Mouse (Mus musculus): Measurements from ENCODE around the gene Wfdc6a. TPM values are rescaled to one million over a fixed set of nuclear protein-coding genes. Genes with fewer than 3 reads are reported as not detected.

Wfdc6a gene
- polyA plus RNA-seq, 1 experiment from 2014 or later: 0.43 TPM

DNA sequence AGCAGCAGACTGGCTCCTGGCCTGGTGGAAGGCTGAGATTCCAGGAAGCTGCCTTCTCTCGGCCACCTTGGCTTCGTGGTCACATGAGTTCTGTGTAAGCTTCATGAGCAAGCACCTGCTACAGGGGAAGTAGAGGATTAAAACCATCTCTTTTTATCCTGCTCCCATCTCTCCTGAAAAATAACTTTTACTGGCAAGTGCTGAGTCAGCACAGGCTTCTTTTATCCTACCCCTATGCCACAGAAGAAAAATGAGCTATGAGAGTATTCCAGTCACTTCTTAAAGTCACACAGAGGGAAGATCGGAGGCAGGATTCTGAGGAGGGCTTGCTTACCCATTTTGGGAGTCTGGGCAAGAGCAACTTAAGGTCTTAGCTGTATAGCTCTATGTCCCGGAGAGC lies 48.2 kb downstream of the Wfdc6a start:
- no peak for ATAC-seq (ENCODE audit: insufficient number of reproducible peaks, insufficient read depth, low FRiP score, low read depth)

DNA sequence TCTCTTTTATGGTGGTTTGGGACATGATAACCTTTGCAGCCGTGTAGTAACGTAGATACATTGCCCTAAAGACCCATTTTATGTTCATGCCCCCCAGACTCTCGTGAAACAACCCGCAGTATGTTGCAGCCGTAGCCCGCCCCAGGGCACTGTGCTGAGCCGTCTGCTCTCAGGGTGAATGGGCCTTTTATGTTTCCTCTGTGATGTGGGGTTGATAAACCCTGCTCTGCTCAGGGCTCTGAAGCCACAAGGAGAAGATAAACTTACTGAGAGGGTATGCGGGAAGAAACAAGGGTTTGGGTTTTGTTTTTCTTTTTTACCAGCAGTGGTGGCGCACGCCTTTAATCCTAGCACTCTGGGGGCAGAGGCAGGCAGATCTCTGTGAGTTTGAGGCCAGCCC lies 50.9 kb downstream of the Wfdc6a start:
- Histone ChIP-seq H3K9ac (ENCODE audit: low read length) (no peak overlapping the region), H3K36me3 (ENCODE audit: control insufficient read depth, insufficient read depth, low read length) (no peaks in the 10 kb centered on the region), H3K27ac (replicated peaks in 1 of 2; ENCODE audit: control insufficient read depth in 1 of 2, insufficient read depth in 1 of 2, low read depth in 2 of 2, low read length in 2 of 2) (no peak overlapping the region), H3K27me3 (ENCODE audit: control insufficient read depth, insufficient read depth, low read length) (no peaks in the 10 kb centered on the region), H3K4me2 (ENCODE audit: low read length) (no peak overlapping the region), H3K4me3 (ENCODE audit: control insufficient read depth in 1 of 2, insufficient read depth in 1 of 2, low read depth in 1 of 2, low read length in 2 of 2) (no peak overlapping the region), H3K4me1 (ENCODE audit: control insufficient read depth in 2 of 2, insufficient read depth in 2 of 2, low read length in 2 of 2) (no peaks in the 10 kb centered on the region), H3K9me3 (ENCODE audit: control insufficient read depth, low read length) (no peaks in the 10 kb centered on the region)
- WGBS: 70% methylated on average over 10 of the region's 10 CpGs
- ATAC-seq (ENCODE audit: insufficient number of reproducible peaks, insufficient read depth, low FRiP score, low read depth): no peak

More for the DNA sequence above, 48.2 kb downstream of the Wfdc6a start:
- Histone ChIP-seq H3K36me3 (ENCODE audit: control insufficient read depth, insufficient read depth, low read length) (no peaks in the 10 kb centered on the region), H3K9me3 (ENCODE audit: control insufficient read depth, low read length) (no peaks in the 10 kb centered on the region), H3K4me2 (ENCODE audit: low read length) (no peak overlapping the region), H3K9ac (ENCODE audit: low read length) (no peak overlapping the region), H3K27me3 (ENCODE audit: control insufficient read depth, insufficient read depth, low read length) (no peaks in the 10 kb centered on the region), H3K27ac (replicated peaks in 1 of 2; ENCODE audit: control insufficient read depth in 1 of 2, insufficient read depth in 1 of 2, low read depth in 2 of 2, low read length in 2 of 2) (no peak overlapping the region), H3K4me1 (ENCODE audit: control insufficient read depth in 2 of 2, insufficient read depth in 2 of 2, low read length in 2 of 2) (no peaks in the 10 kb centered on the region), H3K4me3 (ENCODE audit: control insufficient read depth in 1 of 2, insufficient read depth in 1 of 2, low read depth in 1 of 2, low read length in 2 of 2) (no peak overlapping the region)
- WGBS: 67% methylated on average over 4 of the region's 4 CpGs

DNA sequence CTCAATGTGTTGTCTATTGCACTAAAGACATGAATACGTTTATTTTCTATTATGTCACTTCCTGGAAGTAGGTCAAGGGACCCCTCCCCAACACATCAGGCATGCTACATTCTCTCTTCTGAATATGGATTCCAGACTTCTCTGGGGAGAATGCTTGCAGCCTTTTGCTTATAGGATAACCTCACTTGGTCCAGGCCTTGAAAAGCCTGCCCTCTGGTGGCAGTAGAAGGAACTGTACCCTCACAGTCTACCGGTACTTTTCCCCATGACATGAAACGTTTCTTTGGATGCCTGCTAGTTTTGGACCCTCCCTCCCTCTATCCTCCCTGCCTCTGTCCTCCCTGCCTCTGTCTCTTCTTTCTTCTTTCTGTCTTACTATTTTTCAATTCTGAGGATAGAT lies 54.1 kb downstream of the Wfdc6a start:
- Histone ChIP-seq H3K9me3 (ENCODE audit: control insufficient read depth, low read length) (peaks cover 4% of the 10 kb centered on the region; the same call in 1 of the 2 replicates), H3K4me2 (ENCODE audit: low read length) (no peak overlapping the region), H3K36me3 (ENCODE audit: control insufficient read depth, insufficient read depth, low read length) (no peaks in the 10 kb centered on the region), H3K4me3 (ENCODE audit: control insufficient read depth in 1 of 2, insufficient read depth in 1 of 2, low read depth in 1 of 2, low read length in 2 of 2) (no peak overlapping the region), H3K9ac (ENCODE audit: low read length) (no peak overlapping the region), H3K27me3 (ENCODE audit: control insufficient read depth, insufficient read depth, low read length) (no peaks in the 10 kb centered on the region), H3K4me1 (ENCODE audit: control insufficient read depth in 2 of 2, insufficient read depth in 2 of 2, low read length in 2 of 2) (no peaks in the 10 kb centered on the region), H3K27ac (replicated peaks in 1 of 2; ENCODE audit: control insufficient read depth in 1 of 2, insufficient read depth in 1 of 2, low read depth in 2 of 2, low read length in 2 of 2) (no peak overlapping the region)
- ATAC-seq (ENCODE audit: insufficient number of reproducible peaks, insufficient read depth, low FRiP score, low read depth): no peak
- 4% methylated on average over 3 of the region's 3 CpGs for WGBS

Other genes with a start within 250 kb of the Wfdc6a start
- gene Slpi, start 196.4 kb downstream of the Wfdc6a start, polyA plus RNA-seq (2014; fragmentation: Nextera tagmentation; extraction: Ambion mirVana): 0.63 and 1.3 TPM in 2 replicates
- 0.05 and 0.08 TPM in 2 replicates for gene Rbpjl, start 182.3 kb downstream of the Wfdc6a start, polyA plus RNA-seq (2014; fragmentation: Nextera tagmentation; extraction: Ambion mirVana)
- gene Matn4, start 180.3 kb downstream of the Wfdc6a start, polyA plus RNA-seq (2014; fragmentation: Nextera tagmentation; extraction: Ambion mirVana): 0.97 and 1.4 TPM in 2 replicates
- gene Sdc4, start 141.6 kb downstream of the Wfdc6a start, polyA plus RNA-seq (2014; fragmentation: Nextera tagmentation; extraction: Ambion mirVana): 33.5 and 40.1 TPM in 2 replicates
- 45.7 and 47.6 TPM in 2 replicates for gene Sys1, start 128.5 kb downstream of the Wfdc6a start, polyA plus RNA-seq (2014; fragmentation: Nextera tagmentation; extraction: Ambion mirVana)
- 8.0 and 16.3 TPM in 2 replicates for gene Gm20458, start 124.5 kb downstream of the Wfdc6a start, polyA plus RNA-seq (2014; fragmentation: Nextera tagmentation; extraction: Ambion mirVana)
- not detected in 2 replicates for gene Trp53tg5, start 111.7 kb downstream of the Wfdc6a start, polyA plus RNA-seq (2014; fragmentation: Nextera tagmentation; extraction: Ambion mirVana)
- 13.1 and 21.3 TPM in 2 replicates for gene Dbndd2, start 99.3 kb downstream of the Wfdc6a start, polyA plus RNA-seq (2014; fragmentation: Nextera tagmentation; extraction: Ambion mirVana)
- gene Pigt, start 87.9 kb downstream of the Wfdc6a start, polyA plus RNA-seq (2014; fragmentation: Nextera tagmentation; extraction: Ambion mirVana): 58.8 and 64.3 TPM in 2 replicates
- gene Wfdc2, start 23.0 kb downstream of the Wfdc6a start, polyA plus RNA-seq (2014; fragmentation: Nextera tagmentation; extraction: Ambion mirVana): 1.3 and 6.2 TPM in 2 replicates
- gene Spint3, start 12.0 kb downstream of the Wfdc6a start, polyA plus RNA-seq (2014; fragmentation: Nextera tagmentation; extraction: Ambion mirVana): not detected in 2 replicates
- not detected in 2 replicates for gene Eppin, start 8.1 kb upstream of the Wfdc6a start, polyA plus RNA-seq (2014; fragmentation: Nextera tagmentation; extraction: Ambion mirVana)
- not detected in 2 replicates for gene Wfdc6b, start 28.1 kb upstream of the Wfdc6a start, polyA plus RNA-seq (2014; fragmentation: Nextera tagmentation; extraction: Ambion mirVana)
- not detected in 2 replicates for gene Wfdc8, start 28.2 kb upstream of the Wfdc6a start, polyA plus RNA-seq (2014; fragmentation: Nextera tagmentation; extraction: Ambion mirVana)
- gene Wfdc16, start 53.3 kb upstream of the Wfdc6a start, polyA plus RNA-seq (2014; fragmentation: Nextera tagmentation; extraction: Ambion mirVana): not detected in 2 replicates
- gene Wfdc10, start 70.6 kb upstream of the Wfdc6a start, polyA plus RNA-seq (2014; fragmentation: Nextera tagmentation; extraction: Ambion mirVana): not detected in 2 replicates
- gene Wfdc9, start 71.1 kb upstream of the Wfdc6a start, polyA plus RNA-seq (2014; fragmentation: Nextera tagmentation; extraction: Ambion mirVana): not detected in 2 replicates
- not detected in 2 replicates for gene Wfdc11, start 88.6 kb upstream of the Wfdc6a start, polyA plus RNA-seq (2014; fragmentation: Nextera tagmentation; extraction: Ambion mirVana)
- 0.19 TPM in 1 of 2 replicates, not detected in the other for gene Wfdc13, start 99.7 kb upstream of the Wfdc6a start, polyA plus RNA-seq (2014; fragmentation: Nextera tagmentation; extraction: Ambion mirVana)
- gene Spint4, start 113.1 kb upstream of the Wfdc6a start, polyA plus RNA-seq (2014; fragmentation: Nextera tagmentation; extraction: Ambion mirVana): not detected in 2 replicates
- gene Spint5, start 129.9 kb upstream of the Wfdc6a start, polyA plus RNA-seq (2014; fragmentation: Nextera tagmentation; extraction: Ambion mirVana): not detected in 2 replicates
- 0.51 and 0.65 TPM in 2 replicates for gene Wfdc3, start 160.5 kb upstream of the Wfdc6a start, polyA plus RNA-seq (2014; fragmentation: Nextera tagmentation; extraction: Ambion mirVana)
- gene Dnttip1, start 160.5 kb upstream of the Wfdc6a start, polyA plus RNA-seq (2014; fragmentation: Nextera tagmentation; extraction: Ambion mirVana): 51.1 and 53.8 TPM in 2 replicates
- 349 and 388 TPM in 2 replicates for gene Ube2c, start 184.5 kb upstream of the Wfdc6a start, polyA plus RNA-seq (2014; fragmentation: Nextera tagmentation; extraction: Ambion mirVana)
- gene Tnnc2, start 194.5 kb upstream of the Wfdc6a start, polyA plus RNA-seq (2014; fragmentation: Nextera tagmentation; extraction: Ambion mirVana): 0.59 and 1.7 TPM in 2 replicates
- gene Snx21, start 200.4 kb upstream of the Wfdc6a start, polyA plus RNA-seq (2014; fragmentation: Nextera tagmentation; extraction: Ambion mirVana): 37.2 and 38.0 TPM in 2 replicates
- gene Acot8, start 219.4 kb upstream of the Wfdc6a start, polyA plus RNA-seq (2014; fragmentation: Nextera tagmentation; extraction: Ambion mirVana): 12.7 and 13.9 TPM in 2 replicates
- 5.4 and 5.9 TPM in 2 replicates for gene Zswim3, start 219.7 kb upstream of the Wfdc6a start, polyA plus RNA-seq (2014; fragmentation: Nextera tagmentation; extraction: Ambion mirVana)
- gene Zswim1, start 237.2 kb upstream of the Wfdc6a start, polyA plus RNA-seq (2014; fragmentation: Nextera tagmentation; extraction: Ambion mirVana): 8.6 TPM in 2 replicates
- not detected in 2 replicates for gene Spata25, start 243.1 kb upstream of the Wfdc6a start, polyA plus RNA-seq (2014; fragmentation: Nextera tagmentation; extraction: Ambion mirVana)
- 178 TPM in 2 replicates for gene Ctsa, start 247.4 kb upstream of the Wfdc6a start, polyA plus RNA-seq (2014; fragmentation: Nextera tagmentation; extraction: Ambion mirVana)
- 54.6 and 55.1 TPM in 2 replicates for gene Neurl2, start 248.0 kb upstream of the Wfdc6a start, polyA plus RNA-seq (2014; fragmentation: Nextera tagmentation; extraction: Ambion mirVana)

All from heart, embryonic 14.5 days (tissue).